Comparison of ENCODE assay signal across 12 mouse cellular contexts in the genomic region with DNA sequence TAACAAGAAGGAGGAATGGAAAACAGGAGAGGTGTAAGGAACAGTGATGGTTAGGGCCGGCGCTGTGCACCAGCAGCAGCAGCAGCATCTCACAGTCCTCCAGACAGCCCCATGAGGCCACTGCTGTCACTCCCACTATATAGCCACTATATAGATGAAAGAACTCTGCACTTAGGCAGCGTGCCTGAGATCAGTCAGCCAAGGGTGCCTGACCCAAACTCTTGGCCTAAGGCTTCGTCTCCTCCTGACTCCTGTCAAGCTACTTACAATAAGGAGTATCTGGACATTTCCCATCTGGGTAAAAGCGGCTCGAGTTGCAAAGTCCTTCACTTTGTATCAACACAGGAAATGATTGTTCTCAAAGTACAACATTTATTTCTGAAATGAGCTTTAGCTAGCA.
DNase-seq lines count a peak whose midpoint lies in the region; ATAC-seq and TF ChIP-seq lines count a peak whose summit lies in the region.
"Had no signal": no experiment of that assay in that cellular context is flagged by ENCODE, and none has a peak within 500 bp of the region (broad histone marks: within the 10 kb centered on the region; RNA-seq: fewer than 3 reads in every experiment).

No protein-coding gene starts in this region.

- no peak overlapping the region for H3K27ac ChIP-seq in kidney, postnatal 0 days
- H3K27ac ChIP-seq in embryonic facial prominence, embryonic 15.5 days (replicated peaks) = 0 out of 2 replicates have a peak overlapping the region, but pooled peaks have one; percentile 17
- H3K27ac ChIP-seq in hindbrain, embryonic 13.5 days = no peak overlapping the region
- H3K27ac ChIP-seq: heart, embryonic 13.5 days; midbrain, embryonic 13.5 days had no signal

- no peaks in the 10 kb centered on the region for H3K9me3 ChIP-seq in kidney, postnatal 0 days (replicated peaks; ENCODE audit: low read length)
- no peaks in the 10 kb centered on the region for H3K9me3 ChIP-seq in embryonic facial prominence, embryonic 15.5 days (replicated peaks)
- H3K9me3 ChIP-seq in hindbrain, embryonic 13.5 days = no peaks in the 10 kb centered on the region
- H3K9me3 ChIP-seq: heart, embryonic 13.5 days; midbrain, embryonic 13.5 days had no signal

- DNase-seq in heart, adult 11 months = peak; percentile 77
- DNase-seq in heart, adult 8-10 months (ENCODE audit: low spot score) = no peak
- DNase-seq in kidney, postnatal 0 days (ENCODE audit: low spot score) = peak; percentile 97
- DNase-seq in kidney, adult 8-10 months = no peak
- DNase-seq in lung, postnatal 4 days = peak; percentile 45 to 86
- DNase-seq in adrenal gland, adult 18-20 months (ENCODE audit: low spot score in 2 of 2) = no peak
- DNase-seq: cerebellum, adult 11 months; spleen, adult 18-20 months had no signal

- no peaks in the 10 kb centered on the region; the same call in 1 of the 2 replicates for H3K4me1 ChIP-seq in kidney, postnatal 0 days (replicated peaks; ENCODE audit: insufficient read depth, low read length)
- H3K4me1 ChIP-seq in embryonic facial prominence, embryonic 15.5 days = 0 out of 2 replicates have a peak, but pooled peaks cover 5% of the 10 kb centered on the region
- H3K4me1 ChIP-seq in hindbrain, embryonic 13.5 days (replicated peaks) = no peaks in the 10 kb centered on the region
- H3K4me1 ChIP-seq: midbrain, embryonic 13.5 days had no signal

- no peak overlapping the region for H3K4me3 ChIP-seq in kidney, postnatal 0 days (replicated peaks; ENCODE audit: low read depth, low read length)
- H3K4me3 ChIP-seq in embryonic facial prominence, embryonic 15.5 days (replicated peaks) = no peak overlapping the region
- H3K4me3 ChIP-seq in hindbrain, embryonic 13.5 days = no peak overlapping the region
- H3K4me3 ChIP-seq: heart, embryonic 13.5 days; midbrain, embryonic 13.5 days had no signal

- WGBS in kidney, postnatal 0 days = 13% methylated on average over 6 of the region's 6 CpGs
- WGBS in embryonic facial prominence, embryonic 15.5 days = 32% methylated on average over 6 of the region's 6 CpGs
- 73% methylated on average over 6 of the region's 6 CpGs for WGBS in hindbrain, embryonic 13.5 days

- peak; percentile 87 for ATAC-seq in kidney, postnatal 0 days (replicated peaks; ENCODE audit: low FRiP score, low read depth)
- ATAC-seq in embryonic facial prominence, embryonic 15.5 days (ENCODE audit: insufficient number of reproducible peaks, low FRiP score, low TSS enrichment, low read depth) = no peak
- ATAC-seq in hindbrain, embryonic 13.5 days (ENCODE audit: low FRiP score) = no peak
- ATAC-seq: midbrain, embryonic 13.5 days had no signal

- no peak overlapping the region for H3K9ac ChIP-seq in kidney, postnatal 0 days (ENCODE audit: low read depth, low read length)
- no peak overlapping the region for H3K9ac ChIP-seq in embryonic facial prominence, embryonic 15.5 days
- no peak overlapping the region for H3K9ac ChIP-seq in hindbrain, embryonic 13.5 days
- H3K9ac ChIP-seq: heart, embryonic 13.5 days; midbrain, embryonic 13.5 days had no signal

- TF ChIP-seq CTCF in kidney, postnatal 0 days (IDR thresholded peaks at IDR 0.05; ENCODE audit: low read depth) = no peak

- no peak overlapping the region for H3K4me2 ChIP-seq in kidney, postnatal 0 days (ENCODE audit: low read length)
- no peak overlapping the region for H3K4me2 ChIP-seq in embryonic facial prominence, embryonic 15.5 days (replicated peaks)
- H3K4me2 ChIP-seq in hindbrain, embryonic 13.5 days = no peak overlapping the region
- H3K4me2 ChIP-seq: heart, embryonic 13.5 days; midbrain, embryonic 13.5 days had no signal

- no peaks in the 10 kb centered on the region for H3K36me3 ChIP-seq in kidney, postnatal 0 days (ENCODE audit: insufficient read depth, low read length)
- H3K36me3 ChIP-seq in embryonic facial prominence, embryonic 15.5 days = no peaks in the 10 kb centered on the region
- H3K36me3 ChIP-seq in hindbrain, embryonic 13.5 days = no peaks in the 10 kb centered on the region
- H3K36me3 ChIP-seq: heart, embryonic 13.5 days; midbrain, embryonic 13.5 days had no signal

- H3K27me3 ChIP-seq in kidney, postnatal 0 days (ENCODE audit: insufficient read depth, low read length) = no peaks in the 10 kb centered on the region
- no peaks in the 10 kb centered on the region for H3K27me3 ChIP-seq in embryonic facial prominence, embryonic 15.5 days
- H3K27me3 ChIP-seq in hindbrain, embryonic 13.5 days = no peaks in the 10 kb centered on the region
- H3K27me3 ChIP-seq: heart, embryonic 13.5 days; midbrain, embryonic 13.5 days had no signal

Comparison
In these comparisons a context has a peak if more than half of its experiments do, and no peak if none do; other contexts are left out.
1. DNase-seq: peak in heart, adult 11 months (single experiment), kidney, postnatal 0 days (single experiment) and lung, postnatal 4 days (2 of 2); none in heart, adult 8-10 months (single experiment), kidney, adult 8-10 months (0 of 2) and adrenal gland, adult 18-20 months (0 of 2).